Mouse (Mus musculus): ENCODE measurements around the gene Hps4. TPM values are rescaled to one million over a fixed set of nuclear protein-coding genes. Genes with fewer than 3 reads are reported as not detected.

Hps4 gene
- not detected in 2 replicates for polyA plus RNA-seq (2012; ENCODE audit: insufficient read depth, insufficient read length, low replicate concordance, missing spikeins)

GRCm38 (mm10) chr5:112342463-112343204 is at the start of gene Hps4, which contains the start of gene Srrd:
TSS of gene Hps4 (plus strand) at chr5:112343083.
TSS of gene Srrd (minus strand) at chr5:112343040.
- no peak for TF ChIP-seq CTCF (IDR thresholded peaks at IDR 0.05; ENCODE audit: insufficient read depth, low read depth, low read length)
- peak; percentile 87 for TF ChIP-seq POLR2A (IDR thresholded peaks at IDR 0.05; ENCODE audit: insufficient read depth, low read depth, low read length)
- 2% methylated on average over 59 of the region's 64 CpGs for WGBS
- no peak within 1 kb of the TSS; the same call in none of the 2 replicates for H3K27ac ChIP-seq (ENCODE audit: insufficient read depth, low read depth, low read length)
- peaks cover 17% of the 10 kb centered on the region for H3K4me1 ChIP-seq (ENCODE audit: control insufficient read depth, insufficient read depth, low read length)
- peak within 1 kb of the TSS; percentile 72 for H3K4me3 ChIP-seq (ENCODE audit: insufficient read depth, low read depth, low read length)

DNA sequence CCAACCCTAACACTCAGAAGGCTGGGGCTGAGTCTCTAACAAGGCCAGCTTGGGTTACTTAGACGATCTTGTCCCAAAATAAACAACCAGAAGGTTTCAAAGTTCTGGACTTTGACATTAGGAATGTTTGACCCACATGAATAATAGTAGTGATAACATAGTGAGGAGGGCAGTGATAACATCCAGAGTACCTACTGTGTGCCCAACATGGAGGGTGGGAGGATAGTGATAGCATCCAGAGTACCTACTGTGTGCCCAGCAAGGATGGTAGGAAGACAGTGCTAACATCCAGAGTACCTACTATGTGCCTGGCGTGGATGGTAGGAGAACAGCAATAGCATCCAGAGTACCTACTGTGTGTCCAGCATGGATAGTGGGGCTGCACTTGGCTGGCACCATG is 49.1 kb upstream of the Hps4 start:
- no peak overlapping the region for H3K4me3 ChIP-seq (ENCODE audit: insufficient read depth, low read depth, low read length)
- WGBS, result 90% methylated on average over 2 of the region's 2 CpGs
- H3K4me1 ChIP-seq (ENCODE audit: control insufficient read depth, insufficient read depth, low read length), result peaks cover 61% of the 10 kb centered on the region
- no peak overlapping the region for H3K27ac ChIP-seq (ENCODE audit: insufficient read depth, low read depth, low read length)
- TF ChIP-seq CTCF (IDR thresholded peaks at IDR 0.05; ENCODE audit: insufficient read depth, low read depth, low read length) (no peak), POLR2A (IDR thresholded peaks at IDR 0.05; ENCODE audit: insufficient read depth, low read depth, low read length) (no peak)

GRCm38 (mm10) chr5:112294696-112295095 is 48.2 kb upstream of the Hps4 start:
- Histone ChIP-seq H3K4me3 (ENCODE audit: insufficient read depth, low read depth, low read length) (no peak overlapping the region), H3K27ac (ENCODE audit: insufficient read depth, low read depth, low read length) (no peak overlapping the region), H3K4me1 (ENCODE audit: control insufficient read depth, insufficient read depth, low read length) (peaks cover 67% of the 10 kb centered on the region)
- TF ChIP-seq CTCF (IDR thresholded peaks at IDR 0.05; ENCODE audit: insufficient read depth, low read depth, low read length) (no peak), POLR2A (IDR thresholded peaks at IDR 0.05; ENCODE audit: insufficient read depth, low read depth, low read length) (no peak)
- 75% methylated on average over 4 of the region's 4 CpGs for WGBS

- Histone ChIP-seq H3K4me1 (ENCODE audit: control insufficient read depth, insufficient read depth, low read length) (peaks cover 71% of the 10 kb centered on the region), H3K4me3 (ENCODE audit: insufficient read depth, low read depth, low read length) (no peak overlapping the region), H3K27ac (ENCODE audit: insufficient read depth, low read depth, low read length) (no peak overlapping the region)
- WGBS, result 47% methylated on average over 8 of the region's 8 CpGs
- no peak for TF ChIP-seq POLR2A (IDR thresholded peaks at IDR 0.05; ENCODE audit: insufficient read depth, low read depth, low read length)
- TF ChIP-seq CTCF (IDR thresholded peaks at IDR 0.05; ENCODE audit: insufficient read depth, low read depth, low read length), result no peak
Observed at GRCm38 (mm10) chr5:112295162-112295561, 47.7 kb upstream of the Hps4 start.

DNA sequence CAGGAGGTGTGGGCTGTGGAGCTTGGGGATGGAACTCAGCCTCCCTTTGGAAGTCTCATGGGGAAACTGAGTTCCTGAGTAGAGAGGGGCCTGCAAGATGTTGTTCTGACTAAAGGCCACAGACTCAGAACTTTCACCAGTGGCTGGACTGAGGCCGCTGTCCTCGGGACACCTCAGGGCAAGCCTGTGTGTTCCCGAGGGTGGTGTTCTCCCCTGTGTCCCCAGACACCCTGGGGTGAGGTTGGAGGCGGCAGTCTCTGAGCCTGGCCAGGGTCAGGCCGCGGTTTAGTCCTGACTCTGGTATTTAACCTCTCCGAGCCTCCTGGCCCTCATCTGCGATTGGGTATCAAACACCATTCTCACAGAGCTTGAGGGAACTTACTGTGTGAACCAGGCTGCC is 47.3 kb upstream of the Hps4 start:
- Histone ChIP-seq H3K4me3 (ENCODE audit: insufficient read depth, low read depth, low read length) (no peak overlapping the region), H3K27ac (ENCODE audit: insufficient read depth, low read depth, low read length) (no peak overlapping the region), H3K4me1 (ENCODE audit: control insufficient read depth, insufficient read depth, low read length) (peaks cover 75% of the 10 kb centered on the region)
- TF ChIP-seq CTCF (IDR thresholded peaks at IDR 0.05; ENCODE audit: insufficient read depth, low read depth, low read length) (no peak), POLR2A (IDR thresholded peaks at IDR 0.05; ENCODE audit: insufficient read depth, low read depth, low read length) (no peak)
- WGBS, result 76% methylated on average over 8 of the region's 8 CpGs

- Histone ChIP-seq H3K4me3 (ENCODE audit: insufficient read depth, low read depth, low read length) (no peak overlapping the region), H3K27ac (ENCODE audit: insufficient read depth, low read depth, low read length) (no peak overlapping the region), H3K4me1 (ENCODE audit: control insufficient read depth, insufficient read depth, low read length) (peaks cover 70% of the 10 kb centered on the region)
- WGBS, result 73% methylated on average over 6 of the region's 6 CpGs
- TF ChIP-seq POLR2A (IDR thresholded peaks at IDR 0.05; ENCODE audit: insufficient read depth, low read depth, low read length) (no peak), CTCF (IDR thresholded peaks at IDR 0.05; ENCODE audit: insufficient read depth, low read depth, low read length) (no peak)
Observed at GRCm38 (mm10) chr5:112296404-112297181, 46.3 kb upstream of the Hps4 start.

- 49% methylated on average over 2 of the region's 2 CpGs for WGBS
- Histone ChIP-seq H3K27ac (ENCODE audit: insufficient read depth, low read depth, low read length) (no peak overlapping the region), H3K4me1 (ENCODE audit: control insufficient read depth, insufficient read depth, low read length) (peaks cover 63% of the 10 kb centered on the region), H3K4me3 (ENCODE audit: insufficient read depth, low read depth, low read length) (no peak overlapping the region)
- no peak for TF ChIP-seq CTCF (IDR thresholded peaks at IDR 0.05; ENCODE audit: insufficient read depth, low read depth, low read length)
- no peak for TF ChIP-seq POLR2A (IDR thresholded peaks at IDR 0.05; ENCODE audit: insufficient read depth, low read depth, low read length)
Observed at GRCm38 (mm10) chr5:112297257-112297656, 45.6 kb upstream of the Hps4 start.

GRCm38 (mm10) chr5:112298226-112298988 is 44.5 kb upstream of the Hps4 start:
- Histone ChIP-seq H3K4me1 (ENCODE audit: control insufficient read depth, insufficient read depth, low read length) (peaks cover 51% of the 10 kb centered on the region), H3K4me3 (ENCODE audit: insufficient read depth, low read depth, low read length) (no peak overlapping the region), H3K27ac (ENCODE audit: insufficient read depth, low read depth, low read length) (no peak overlapping the region)
- WGBS, result 86% methylated on average over 12 of the region's 12 CpGs
- TF ChIP-seq POLR2A (IDR thresholded peaks at IDR 0.05; ENCODE audit: insufficient read depth, low read depth, low read length) (no peak), CTCF (IDR thresholded peaks at IDR 0.05; ENCODE audit: insufficient read depth, low read depth, low read length) (no peak)

Measured in olfactory bulb, adult 2 months (tissue).